Mouse (Mus musculus) heart, postnatal 0 days (tissue): ENCODE measurements around the gene Chil1.
A peak's percentile ranks its signal among the peaks of the same experiment; 100 is the strongest.

Source experiments
- CTCF ChIP-seq: IDR thresholded peaks from 2 replicates; pipeline ENCODE4 v1.5.1; 2016; ENCODE audit warnings: antibody characterized with exemption, control low read depth, low read depth
- EP300 ChIP-seq: IDR thresholded peaks from 2 replicates; pipeline ENCODE4 v1.6.1; 2016; ENCODE audit warnings: antibody characterized with exemption, low read depth

DNA sequence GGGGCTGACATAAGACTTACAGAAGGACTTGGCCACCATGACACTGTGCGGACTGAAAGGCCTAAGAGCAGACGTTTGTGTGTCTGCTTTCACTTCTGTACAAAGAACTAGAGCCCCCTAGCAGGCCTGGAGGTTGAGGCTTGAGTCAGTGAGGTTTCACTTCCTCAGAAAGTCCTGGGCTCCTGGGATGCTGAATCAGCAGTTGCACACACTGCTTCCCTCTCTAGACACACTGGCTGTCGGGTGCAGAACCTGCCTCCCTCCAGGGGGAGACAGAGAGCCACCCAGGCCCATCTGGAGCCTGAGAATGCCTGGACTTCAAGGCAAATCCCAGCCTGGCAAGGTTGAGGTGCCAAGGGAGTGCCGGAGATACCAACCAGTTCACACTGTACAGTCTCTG, 14.4 kb downstream of the Chil1 start:
- peak; percentile 75 for TF ChIP-seq CTCF
- TF ChIP-seq EP300 = no peak
